Mouse (Mus musculus) hindbrain, embryonic 10.5 days (tissue): ENCODE measurements around the gene Epha10. TPM values are rescaled to one million over a fixed set of nuclear protein-coding genes. Genes with fewer than 3 reads are reported as not detected.

Experiments
- DNase-seq: peaks from one replicate; pipeline ENCODE4 v3.0.0-alpha.2; 2017; ENCODE audit warnings: low spot score
- H3K27ac ChIP-seq: fragments of 300-500 bp; sonication (generic); 2 replicates; pipeline ENCODE4 v1.5.1; 2016; ENCODE audit warnings: mild to moderate bottlenecking, moderate library complexity
- H3K27me3 ChIP-seq: fragments of 300-500 bp; sonication (generic); 2 replicates; pipeline ENCODE4 v1.6.1; 2016; ENCODE audit warnings: mild to moderate bottlenecking; ENCODE audit not compliant: poor library complexity, insufficient read depth, severe bottlenecking
- H3K36me3 ChIP-seq: fragments of 300-500 bp; sonication (generic); 2 replicates; pipeline ENCODE4 v1.6.1; 2016; ENCODE audit warnings: mild to moderate bottlenecking, moderate library complexity
- H3K4me1 ChIP-seq: fragments of 300-500 bp; sonication (generic); replicated peaks from 2 replicates; pipeline ENCODE4 v1.6.1; 2016; ENCODE audit warnings: mild to moderate bottlenecking
- H3K4me3 ChIP-seq: fragments of 300-500 bp; sonication (generic); 2 replicates; pipeline ENCODE4 v1.5.1; 2016; ENCODE audit warnings: mild to moderate bottlenecking, moderate library complexity
- H3K9me3 ChIP-seq: fragments of 300-500 bp; sonication (generic); 2 replicates; pipeline ENCODE4 v1.6.1; 2016; ENCODE audit warnings: mild to moderate bottlenecking, moderate library complexity
- WGBS: fragments of 180-500 bp; shearing (Covaris S2); methylation state at CpG from one replicate; pipeline ENCODE4 v1.1.7; 2016; 5-methylcytosine and 5-hydroxymethylcytosine counted together
- polyA plus RNA-seq: library from polyadenylated mRNA; unstranded; fragments of >200 nt; fragmentation: Nextera tagmentation; extraction: Ambion mirVana; gene quantifications from 2 replicates; pipeline ENCODE4 v1.2.1, GENCODE M21; 2016

Epha10 gene
- polyA plus RNA-seq, 1 experiment from 2014 or later: 7.6 TPM

DNA sequence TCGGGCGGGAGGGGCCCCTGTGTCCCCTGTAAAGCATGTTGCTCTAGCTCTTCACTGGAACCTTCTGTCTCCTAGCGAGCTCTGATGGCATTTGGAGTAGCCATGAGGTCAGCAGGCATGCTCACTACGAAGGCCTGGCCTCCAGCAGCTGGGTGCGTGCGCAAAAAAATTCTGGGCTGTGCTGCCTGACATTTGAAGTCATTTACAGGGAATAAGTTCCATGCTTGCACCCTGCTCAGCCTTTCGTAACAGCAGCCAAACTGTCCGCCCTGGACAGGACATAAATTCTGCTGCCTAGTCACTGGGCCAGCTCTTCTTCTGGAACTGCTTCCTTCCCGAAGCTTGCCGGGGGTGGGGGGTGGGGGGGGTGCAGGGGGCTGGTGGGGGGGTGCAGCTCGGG is 78.4 kb downstream of the Epha10 start:
- H3K27me3 ChIP-seq: no peaks in the 10 kb centered on the region
- DNase-seq: no peak
- WGBS: 72% methylated on average over 11 of the region's 11 CpGs
- peaks cover 19% of the 10 kb centered on the region; the same call in 1 of the 2 replicates for H3K4me1 ChIP-seq
- no peak overlapping the region for H3K4me3 ChIP-seq
- no peaks in the 10 kb centered on the region for H3K9me3 ChIP-seq
- peak overlapping the region; percentile 6; the same call in 1 of the 2 replicates for H3K27ac ChIP-seq
- H3K36me3 ChIP-seq: no peaks in the 10 kb centered on the region

DNA sequence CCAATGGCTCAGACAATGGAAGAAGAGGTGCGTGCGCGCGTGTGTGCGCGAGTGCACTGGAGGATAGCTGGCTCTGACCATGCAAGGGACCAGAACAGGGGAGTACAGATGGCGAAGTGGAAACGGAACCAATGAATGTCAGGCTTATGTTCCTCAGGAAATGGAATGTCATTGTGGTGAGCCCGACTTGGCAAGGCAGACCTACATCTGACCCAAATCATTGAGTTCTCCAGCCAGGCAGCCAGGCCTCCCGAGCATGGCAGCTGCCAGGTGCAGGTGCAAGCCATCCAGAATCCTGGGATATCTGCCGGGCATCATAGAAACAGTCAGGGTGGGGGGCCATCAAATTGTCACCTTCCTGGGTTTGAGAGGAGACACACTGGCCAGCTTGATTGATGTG is 80.2 kb downstream of the Epha10 start:
- Histone ChIP-seq H3K4me1 (peaks cover 34% of the 10 kb centered on the region), H3K4me3 (no peak overlapping the region), H3K27ac (no peak overlapping the region), H3K27me3 (no peaks in the 10 kb centered on the region), H3K9me3 (no peaks in the 10 kb centered on the region), H3K36me3 (no peaks in the 10 kb centered on the region)
- 93% methylated on average over 11 of the region's 11 CpGs for WGBS
- no peak for DNase-seq

DNA sequence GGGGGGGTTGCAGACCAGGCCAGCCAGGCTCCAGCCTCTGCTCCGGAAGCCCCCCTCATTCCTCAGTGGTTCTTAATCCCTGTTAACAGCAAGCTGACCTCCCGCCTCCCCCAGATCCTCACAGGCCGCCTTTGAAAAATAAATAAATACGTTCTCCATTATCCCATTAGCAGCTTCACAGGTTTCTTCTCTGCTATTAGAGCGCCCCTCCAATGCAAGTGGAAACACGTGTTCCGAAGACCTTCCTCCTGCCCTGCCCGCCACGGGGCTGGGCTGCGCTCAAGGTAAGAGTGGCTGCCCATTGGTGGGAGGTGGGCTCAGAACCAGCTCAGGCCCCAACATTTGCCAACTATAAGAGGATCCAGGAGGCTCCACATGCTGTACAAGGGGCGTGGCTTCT is 81.9 kb downstream of the Epha10 start:
- Histone ChIP-seq H3K4me1 (peaks cover 39% of the 10 kb centered on the region), H3K27me3 (no peaks in the 10 kb centered on the region), H3K4me3 (no peak overlapping the region), H3K27ac (no peak overlapping the region), H3K9me3 (no peaks in the 10 kb centered on the region), H3K36me3 (no peaks in the 10 kb centered on the region)
- 61% methylated on average over 11 of the region's 11 CpGs for WGBS
- no peak for DNase-seq

DNA sequence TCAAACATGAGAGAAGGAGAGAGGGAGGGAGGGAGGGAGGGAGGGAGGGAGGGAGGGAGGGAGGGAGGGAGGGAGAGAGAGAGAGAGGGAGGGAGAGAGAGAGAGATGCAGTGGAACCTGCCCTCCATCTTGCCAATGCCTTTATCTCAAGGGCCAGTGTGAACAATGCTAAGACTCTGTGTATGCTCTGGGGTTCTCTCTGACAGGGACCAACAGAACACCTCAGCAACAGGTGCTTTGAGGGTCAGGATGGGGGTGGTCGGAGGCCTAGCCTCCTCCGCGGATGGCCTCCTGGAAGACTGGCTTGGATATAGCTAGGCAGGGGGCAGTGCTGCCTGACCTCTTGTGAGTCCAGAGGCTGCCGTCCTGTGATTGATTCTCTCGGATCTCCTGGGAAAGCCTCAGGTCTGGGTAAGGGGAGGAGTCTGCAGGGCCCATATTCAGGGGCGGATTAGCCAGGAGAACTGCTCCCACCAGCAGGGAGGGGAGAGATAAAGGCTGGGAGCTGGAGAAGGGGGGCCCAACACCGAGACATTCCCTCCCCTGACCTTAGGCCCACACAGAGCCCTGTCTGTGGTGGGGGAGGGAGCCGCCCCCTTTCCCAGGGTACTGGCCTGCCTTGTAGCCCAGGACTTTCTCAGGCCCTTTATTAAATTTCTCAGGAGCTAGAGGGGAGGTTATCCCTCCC is 84.4 kb downstream of the Epha10 start:
- Histone ChIP-seq H3K27ac (peak overlapping the region; percentile 77), H3K4me1 (peaks cover 49% of the 10 kb centered on the region), H3K4me3 (no peak overlapping the region), H3K36me3 (no peaks in the 10 kb centered on the region), H3K27me3 (no peaks in the 10 kb centered on the region), H3K9me3 (no peaks in the 10 kb centered on the region)
- DNase-seq: peak; percentile 65
- 5% methylated on average over 8 of the region's 8 CpGs for WGBS

Other genes starting within 250 kb of the Epha10 start
- gene Pou3f1, start 224.1 kb upstream of the Epha10 start, polyA plus RNA-seq: 5.2 and 12.9 TPM in 2 replicates
- 62.8 and 62.9 TPM in 2 replicates for gene Utp11, start 187.3 kb upstream of the Epha10 start, polyA plus RNA-seq
- gene Fhl3, start 180.2 kb upstream of the Epha10 start, polyA plus RNA-seq: 4.0 and 5.7 TPM in 2 replicates
- 221 and 243 TPM in 2 replicates for gene Sf3a3, start 166.1 kb upstream of the Epha10 start, polyA plus RNA-seq
- gene Inpp5b, start 139.0 kb upstream of the Epha10 start, polyA plus RNA-seq: 24.2 and 26.8 TPM in 2 replicates
- 19.0 and 20.4 TPM in 2 replicates for gene Mtf1, start 78.8 kb upstream of the Epha10 start, polyA plus RNA-seq
- 38.3 and 48.2 TPM in 2 replicates for gene Yrdc, start 30.2 kb upstream of the Epha10 start, polyA plus RNA-seq
- 47.9 and 61.7 TPM in 2 replicates for gene 1110065P20Rik, start 29.7 kb upstream of the Epha10 start, polyA plus RNA-seq
- gene Maneal, start 18.7 kb upstream of the Epha10 start, polyA plus RNA-seq: 3.7 and 8.8 TPM in 2 replicates
- 13.3 and 18.0 TPM in 2 replicates for gene 9930104L06Rik, start 56.1 kb downstream of the Epha10 start, polyA plus RNA-seq
- 224 and 253 TPM in 2 replicates for gene Cdca8, start 58.4 kb downstream of the Epha10 start, polyA plus RNA-seq
- gene Rspo1, start 105.5 kb downstream of the Epha10 start, polyA plus RNA-seq: 14.8 and 17.4 TPM in 2 replicates
- 76.8 and 86.1 TPM in 2 replicates for gene Gnl2, start 135.7 kb downstream of the Epha10 start, polyA plus RNA-seq
- 0.36 and 0.92 TPM in 2 replicates for gene Dnali1, start 184.8 kb downstream of the Epha10 start, polyA plus RNA-seq
- gene Snip1, start 185.8 kb downstream of the Epha10 start, polyA plus RNA-seq: 29.2 and 30.7 TPM in 2 replicates
- 85.1 and 92.8 TPM in 2 replicates for gene Meaf6, start 204.2 kb downstream of the Epha10 start, polyA plus RNA-seq
- gene Zc3h12a, start 246.9 kb downstream of the Epha10 start, polyA plus RNA-seq: 0.20 and 0.65 TPM in 2 replicates